Mouse (Mus musculus) cerebellum, adult 8-10 months (tissue): ENCODE results near the gene Pcp4l1.
A peak's percentile ranks its signal among the peaks of the same experiment; 100 is the strongest.

Source experiments
- DNase-seq: peaks from one replicate; pipeline ENCODE4 v3.0.0; 2022

Pcp4l1 gene

DNA sequence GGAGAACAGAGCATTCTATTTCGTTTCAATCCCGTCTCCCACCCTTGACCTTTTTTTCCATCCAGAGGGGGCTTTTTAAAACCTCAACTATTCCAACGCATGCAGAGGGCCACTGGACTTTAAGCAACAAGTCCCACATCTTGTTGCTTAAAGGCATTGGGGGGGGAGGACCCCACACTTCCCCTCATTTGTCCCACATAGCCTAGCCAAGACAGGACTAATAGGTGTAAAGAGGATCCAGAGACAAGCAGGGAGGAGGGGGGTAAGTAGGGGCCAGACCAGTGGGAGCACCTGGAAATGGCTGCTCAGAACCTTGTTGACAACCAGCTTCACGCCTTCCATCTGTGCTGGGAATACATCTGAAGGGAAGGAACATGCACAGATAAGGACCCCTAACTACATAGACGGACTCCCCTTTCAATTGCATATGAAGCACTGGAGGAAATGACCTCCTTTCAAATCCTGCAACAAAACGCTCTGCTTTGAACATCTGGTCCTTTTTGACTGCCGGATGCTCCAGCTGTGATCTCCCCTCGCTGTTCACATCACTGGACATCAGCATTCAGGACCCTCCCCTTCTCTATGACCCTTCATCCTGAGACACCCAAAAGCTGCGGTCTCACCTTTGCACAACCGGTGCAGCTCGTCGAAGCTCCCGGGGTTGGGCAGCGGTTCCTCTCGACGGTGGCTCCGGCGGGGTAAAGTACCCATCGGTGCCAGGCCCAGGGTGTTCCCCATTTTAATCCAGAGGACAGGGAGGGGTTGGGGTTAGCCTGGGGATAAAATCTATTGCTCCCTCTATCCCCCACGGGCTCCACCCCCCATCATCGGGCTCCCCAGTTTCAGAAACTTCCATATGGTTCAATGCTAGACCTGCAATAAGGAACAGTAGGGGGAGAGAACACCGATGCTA is 25.5 kb upstream of the Pcp4l1 start:
- DNase-seq, result no peak

DNA sequence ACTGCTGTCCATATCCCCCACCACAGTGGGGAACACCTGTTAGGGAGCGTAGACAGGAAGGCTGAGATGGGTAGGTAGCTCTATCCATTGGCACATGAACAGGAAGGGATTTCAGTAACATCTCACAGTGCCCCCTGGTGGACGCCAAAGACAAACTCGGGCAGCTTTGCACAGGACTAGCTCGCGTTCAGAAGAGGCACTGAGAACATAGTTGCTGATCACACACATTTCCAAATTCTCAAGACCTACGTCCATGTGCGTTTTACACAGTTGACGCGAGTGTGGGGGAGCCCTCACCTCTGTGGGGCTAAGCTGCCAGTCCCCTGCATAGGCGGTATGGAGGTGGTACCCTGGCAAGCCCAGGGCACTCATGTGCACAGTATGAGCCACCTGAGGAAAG is 24.8 kb upstream of the Pcp4l1 start:
- DNase-seq, result peak; percentile 86

DNA sequence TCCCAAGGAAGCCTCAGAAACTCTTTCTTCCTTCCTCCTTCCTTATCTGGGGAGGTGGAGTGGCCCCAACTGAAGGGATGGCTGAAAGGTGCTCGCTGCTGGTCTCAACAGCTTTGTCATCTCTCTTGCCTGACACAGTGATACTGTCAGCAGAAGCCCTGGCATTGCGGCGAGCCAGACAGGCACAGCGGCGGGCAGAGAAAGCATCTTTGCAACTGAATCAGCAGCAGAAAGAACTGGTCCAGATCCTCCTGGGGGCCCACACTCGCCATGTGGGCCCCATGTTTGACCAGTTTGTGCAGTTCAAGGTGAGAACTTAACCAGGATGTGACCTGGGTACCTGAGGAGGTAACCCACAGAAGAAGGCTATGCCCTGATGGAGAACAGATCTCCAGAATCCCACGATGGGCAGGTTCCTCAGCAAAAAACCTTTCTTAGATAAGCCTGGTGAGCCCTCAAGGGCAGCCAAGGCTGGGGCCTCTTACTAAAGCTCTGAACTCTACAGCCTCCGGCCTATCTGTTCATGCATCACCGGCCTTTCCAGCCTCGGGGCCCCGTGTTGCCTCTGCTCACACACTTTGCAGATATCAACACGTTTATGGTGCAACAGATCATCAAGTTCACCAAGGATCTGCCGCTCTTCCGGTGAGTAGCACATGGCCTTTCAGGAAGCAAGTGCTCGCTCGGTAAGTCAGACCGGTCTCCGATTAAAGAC is 20.3 kb upstream of the Pcp4l1 start:
- no peak for DNase-seq

DNA sequence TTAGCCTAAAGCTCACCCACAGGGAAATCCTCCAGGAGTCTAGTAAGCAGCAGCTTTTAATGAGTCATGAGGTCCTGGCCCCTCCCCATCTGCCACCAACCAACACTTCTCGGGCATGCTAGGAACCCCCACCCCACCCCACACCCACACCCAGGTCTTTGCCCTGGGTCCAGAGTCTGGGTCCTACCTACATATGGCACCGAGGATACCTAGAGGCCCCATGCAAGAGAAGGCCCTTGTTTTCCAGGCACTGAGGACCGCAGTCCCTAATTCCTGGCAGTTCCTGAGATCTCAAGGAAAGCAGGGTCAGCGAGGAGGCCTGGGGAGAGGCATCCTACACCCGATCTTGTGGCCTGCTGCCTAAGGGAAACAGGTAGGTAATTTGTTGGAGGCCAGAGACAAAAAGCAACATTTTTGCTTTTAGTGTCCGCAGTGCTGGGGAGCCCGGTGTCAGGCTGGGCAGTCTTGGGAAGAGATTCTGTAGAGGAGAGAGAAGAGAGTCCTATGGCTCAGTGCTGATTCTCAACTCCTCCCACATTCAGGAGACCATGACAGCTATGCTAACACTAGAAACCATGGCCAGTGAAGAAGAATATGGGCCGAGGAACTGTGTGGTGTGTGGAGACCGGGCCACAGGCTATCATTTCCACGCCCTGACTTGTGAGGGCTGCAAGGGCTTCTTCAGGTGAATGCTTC is 17.9 kb upstream of the Pcp4l1 start, which contains the start of gene Nr1i3:
Nr1i3 (plus strand) TSS at position 170 of the 696 bp plus-strand sequence.
- DNase-seq, result no peak

DNA sequence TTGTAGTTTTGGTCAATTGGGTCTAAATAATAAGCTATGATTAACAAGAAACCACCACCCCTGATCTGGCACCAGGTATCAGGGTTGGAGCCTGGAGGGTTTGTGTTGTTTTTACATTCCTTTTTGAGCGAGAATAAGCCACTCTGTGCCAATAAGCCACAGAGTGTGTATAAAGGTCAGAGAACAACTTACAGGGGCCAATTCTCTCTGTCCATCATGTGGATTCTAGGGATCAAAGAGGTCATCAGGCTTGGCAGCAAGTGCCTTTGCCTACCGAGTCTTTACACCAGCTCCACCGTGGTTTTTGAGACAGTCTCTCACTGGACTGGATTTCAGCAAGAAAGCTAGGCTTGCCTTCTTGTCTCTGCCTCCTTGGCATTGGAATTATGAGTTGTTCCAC is 16.8 kb upstream of the Pcp4l1 start:
- DNase-seq, result no peak

DNA sequence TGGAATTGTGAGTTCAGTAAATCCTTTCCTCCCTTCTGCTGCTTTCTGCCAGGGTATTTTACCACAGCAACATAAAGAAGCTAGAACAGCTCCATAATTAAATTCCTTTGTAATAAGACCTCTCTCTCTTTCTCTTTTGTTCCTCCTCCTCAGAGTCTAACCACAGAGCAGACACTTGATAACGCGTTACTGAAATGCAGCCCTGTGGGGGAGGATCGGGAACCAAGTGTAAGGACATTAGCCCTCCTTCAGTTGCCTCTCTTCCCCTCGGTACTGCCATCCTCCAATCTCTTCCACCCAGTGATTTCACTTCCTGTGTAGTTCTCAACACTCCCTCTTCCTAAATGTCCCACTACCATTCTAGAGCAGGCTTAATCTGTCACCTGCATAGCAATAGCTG is 13.3 kb upstream of the Pcp4l1 start:
- no peak for DNase-seq

DNA sequence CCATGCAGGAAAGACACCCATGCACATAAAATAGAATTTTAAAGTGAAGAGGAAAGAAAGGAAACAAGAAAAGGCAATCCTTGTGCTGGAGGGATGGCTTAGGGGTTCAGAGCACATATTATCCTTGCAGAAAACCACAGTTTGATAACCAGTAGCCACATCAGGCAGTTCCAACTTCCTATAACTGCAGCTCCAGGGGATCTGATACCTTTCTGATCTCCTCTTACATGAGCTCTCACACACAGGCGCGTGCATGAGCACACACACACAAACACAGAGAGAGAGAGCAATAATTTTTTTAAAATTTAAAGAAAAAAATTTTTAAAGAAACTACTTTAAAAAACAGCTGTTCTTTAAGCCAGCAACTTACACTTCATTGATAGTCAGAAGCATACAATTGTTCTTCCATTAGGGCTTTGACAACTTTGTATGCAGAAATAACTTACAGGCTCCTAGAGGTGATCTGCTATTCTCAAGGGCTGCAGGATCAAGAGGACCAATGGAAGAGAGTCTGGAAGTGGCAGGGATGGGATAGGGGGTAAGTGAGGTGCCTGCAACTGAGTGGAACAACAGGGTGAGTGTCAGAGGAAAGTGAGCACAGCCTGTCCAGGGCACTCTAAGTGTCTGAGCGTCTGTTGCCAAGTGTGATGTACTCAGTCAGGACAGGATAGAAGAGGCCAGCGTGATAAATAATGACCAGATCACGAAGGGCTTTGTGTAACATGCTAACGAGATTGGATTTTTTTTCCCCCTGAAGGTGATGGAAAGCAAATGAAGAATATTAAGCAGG is 9.8 kb upstream of the Pcp4l1 start:
- DNase-seq, result no peak

DNA sequence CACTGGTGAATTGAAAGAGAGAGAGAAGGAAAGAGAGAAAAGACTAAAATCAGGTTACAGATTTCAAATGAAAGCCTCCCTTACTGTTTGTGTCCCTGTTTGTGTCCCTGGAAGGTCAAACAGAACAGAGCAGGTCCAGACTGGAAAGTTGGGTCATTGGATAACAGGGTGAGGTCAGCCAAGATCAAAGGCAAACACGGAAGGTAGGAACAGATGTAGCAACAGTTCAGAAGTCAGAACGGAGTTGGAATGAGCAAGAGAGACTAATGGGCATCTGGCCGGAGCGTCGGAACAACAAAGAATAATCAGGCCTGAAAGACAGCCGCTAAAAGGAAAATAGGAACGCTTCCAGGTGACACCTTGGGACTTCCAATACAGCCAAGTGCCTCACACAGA is 8.2 kb upstream of the Pcp4l1 start:
- no peak for DNase-seq

DNA sequence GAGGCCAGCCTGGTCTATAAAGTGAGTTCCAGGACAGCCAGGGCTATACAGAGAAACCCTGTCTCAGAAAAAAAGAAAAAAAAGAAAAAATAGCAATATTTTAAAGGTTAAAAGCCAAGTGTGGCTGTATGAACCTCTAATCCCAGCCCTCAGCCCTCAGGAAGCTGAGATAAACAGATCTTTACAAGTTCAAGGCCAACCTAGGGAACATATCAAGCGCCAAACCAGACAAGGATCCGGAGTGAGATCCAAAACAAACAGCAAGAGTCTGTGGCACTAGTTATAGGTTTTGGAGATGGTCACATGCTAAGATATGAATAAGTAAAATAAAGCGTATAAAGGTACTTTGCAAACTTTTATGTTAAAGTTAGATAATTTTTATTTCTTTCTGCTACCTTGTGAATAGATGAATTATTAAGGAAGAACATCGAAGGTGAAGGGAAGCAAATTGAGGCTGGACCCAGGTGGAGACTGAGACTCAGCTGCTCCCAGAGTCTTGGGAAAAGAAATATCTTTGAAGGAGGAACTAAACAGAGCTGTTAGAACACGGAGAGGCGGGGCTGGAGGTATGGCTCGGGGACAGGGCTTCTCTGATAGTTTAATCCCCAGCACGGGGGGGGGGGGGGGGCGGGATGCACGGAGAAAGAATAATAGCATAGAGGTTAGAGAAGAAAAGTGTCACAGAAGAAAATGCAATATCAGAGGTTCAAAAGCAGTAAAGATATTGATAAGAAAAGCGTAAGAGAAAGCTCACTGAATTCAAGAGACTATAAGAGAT is 7.6 kb upstream of the Pcp4l1 start:
- no peak for DNase-seq

DNA sequence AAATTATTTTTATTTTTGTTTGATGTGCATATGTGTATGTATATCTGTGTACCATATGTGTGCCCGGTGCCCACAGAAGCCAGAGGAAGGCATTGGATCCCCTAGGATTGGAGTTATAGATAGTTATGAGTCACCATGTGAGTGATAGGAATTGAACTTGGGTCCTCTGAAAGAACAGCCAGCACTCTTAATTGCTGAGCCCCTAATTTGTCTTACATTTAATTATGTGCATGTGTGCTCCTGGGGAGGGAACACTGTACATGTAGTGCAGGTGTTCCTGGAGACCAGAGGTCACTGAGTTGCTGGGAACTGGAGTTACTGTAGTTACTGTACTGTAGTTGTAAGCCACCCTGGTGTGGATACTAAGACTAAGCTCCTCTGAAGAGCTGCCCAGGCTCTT is 4.7 kb upstream of the Pcp4l1 start:
- DNase-seq, result no peak

DNA sequence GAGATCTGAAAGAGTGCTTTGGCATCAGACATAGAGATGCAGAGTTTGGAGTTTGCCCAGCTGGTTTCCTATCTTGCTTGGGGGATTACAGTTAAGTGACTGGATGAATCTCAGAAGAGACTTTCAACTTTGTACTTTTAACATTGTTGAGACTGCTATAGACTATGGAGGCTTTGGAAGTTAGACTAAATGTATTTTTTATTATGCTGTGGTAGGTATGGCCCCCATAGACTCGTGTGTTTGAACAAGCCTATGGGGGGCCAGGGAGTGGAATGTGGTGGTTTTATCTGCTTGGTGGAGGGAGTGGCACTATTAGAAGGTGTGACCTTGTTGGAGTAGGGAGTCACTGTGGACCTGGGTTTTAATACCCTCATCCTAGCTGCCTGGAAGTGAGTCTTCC is 3.5 kb upstream of the Pcp4l1 start:
- DNase-seq, result no peak

DNA sequence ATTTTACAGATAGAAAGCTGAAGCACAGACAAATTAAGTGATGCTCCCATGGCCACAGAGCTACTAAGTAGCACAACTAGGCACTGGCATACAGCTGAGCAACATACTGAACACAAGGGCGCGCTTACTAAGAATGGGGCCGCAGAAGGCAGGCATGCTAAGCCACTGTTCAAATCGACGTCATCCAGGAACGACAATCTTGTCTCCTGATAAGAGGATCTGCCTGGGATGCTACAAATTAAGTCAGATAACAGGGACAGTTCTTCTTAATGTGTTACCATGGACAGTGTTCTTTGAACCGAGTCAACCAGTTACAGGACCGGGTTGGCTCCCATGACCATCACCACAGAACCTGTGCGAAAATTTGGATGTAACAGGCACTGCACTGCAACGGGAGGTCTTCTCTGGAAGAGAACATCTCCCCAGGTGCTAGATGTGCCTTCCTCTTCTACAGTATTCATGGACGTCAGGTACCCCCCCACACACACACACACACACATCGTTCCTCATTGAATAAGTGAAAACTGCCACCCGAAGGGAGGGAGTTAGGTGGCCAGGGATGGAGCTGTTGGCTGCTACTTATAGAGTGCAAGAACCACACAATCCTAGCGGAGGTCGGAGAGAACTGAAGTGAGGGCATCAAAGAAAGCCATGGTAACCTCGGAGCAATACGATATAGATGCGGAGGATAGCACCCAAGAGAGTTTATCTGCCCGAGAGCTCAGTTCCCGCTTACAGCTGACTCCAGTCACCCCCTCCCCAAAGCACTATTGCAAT is 834 bp downstream of the Pcp4l1 start:
- no peak for DNase-seq

DNA sequence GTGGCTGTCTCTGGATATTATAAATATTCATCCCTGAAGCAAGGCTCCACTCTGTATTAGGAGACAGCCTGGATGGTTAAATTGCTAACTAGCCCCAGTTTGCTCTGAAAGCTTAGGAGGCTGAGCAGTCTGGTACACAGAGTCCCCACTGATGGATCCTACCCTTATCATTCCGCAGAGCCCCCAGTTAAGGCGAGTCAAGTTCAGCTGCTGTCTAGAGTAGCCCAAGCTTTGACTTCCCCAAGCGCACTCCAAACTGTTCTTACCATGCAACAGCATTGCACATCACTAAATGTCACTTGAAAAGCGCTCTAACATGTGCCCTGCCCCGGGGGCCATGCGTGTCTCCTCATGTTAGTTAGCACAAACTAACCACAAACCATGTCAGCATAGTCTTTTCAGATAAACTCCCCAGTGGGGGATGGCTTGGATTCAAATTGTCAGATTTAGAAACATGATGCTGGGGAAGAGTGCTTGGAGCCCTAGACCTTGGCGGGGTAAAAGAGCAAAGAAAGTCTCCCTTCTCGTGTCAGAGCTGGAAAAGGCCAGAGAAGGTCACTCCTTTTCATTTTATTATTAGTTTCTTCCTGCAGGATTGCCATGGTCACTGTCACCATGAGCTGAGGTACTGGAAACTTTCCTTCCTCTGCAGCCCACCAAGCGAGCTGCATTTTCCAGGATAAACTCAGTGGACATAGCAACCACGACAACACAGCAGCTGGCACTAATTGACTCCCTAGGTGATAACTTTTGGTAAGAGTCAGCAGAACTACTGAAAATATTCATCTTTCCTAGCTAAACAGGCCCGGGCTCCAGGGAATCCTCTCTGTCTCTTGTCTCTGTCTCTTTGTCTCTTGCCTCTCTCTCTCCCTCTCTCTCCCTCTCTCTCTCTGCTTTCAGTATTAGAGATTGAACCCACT is 1.9 kb downstream of the Pcp4l1 start:
- no peak for DNase-seq

DNA sequence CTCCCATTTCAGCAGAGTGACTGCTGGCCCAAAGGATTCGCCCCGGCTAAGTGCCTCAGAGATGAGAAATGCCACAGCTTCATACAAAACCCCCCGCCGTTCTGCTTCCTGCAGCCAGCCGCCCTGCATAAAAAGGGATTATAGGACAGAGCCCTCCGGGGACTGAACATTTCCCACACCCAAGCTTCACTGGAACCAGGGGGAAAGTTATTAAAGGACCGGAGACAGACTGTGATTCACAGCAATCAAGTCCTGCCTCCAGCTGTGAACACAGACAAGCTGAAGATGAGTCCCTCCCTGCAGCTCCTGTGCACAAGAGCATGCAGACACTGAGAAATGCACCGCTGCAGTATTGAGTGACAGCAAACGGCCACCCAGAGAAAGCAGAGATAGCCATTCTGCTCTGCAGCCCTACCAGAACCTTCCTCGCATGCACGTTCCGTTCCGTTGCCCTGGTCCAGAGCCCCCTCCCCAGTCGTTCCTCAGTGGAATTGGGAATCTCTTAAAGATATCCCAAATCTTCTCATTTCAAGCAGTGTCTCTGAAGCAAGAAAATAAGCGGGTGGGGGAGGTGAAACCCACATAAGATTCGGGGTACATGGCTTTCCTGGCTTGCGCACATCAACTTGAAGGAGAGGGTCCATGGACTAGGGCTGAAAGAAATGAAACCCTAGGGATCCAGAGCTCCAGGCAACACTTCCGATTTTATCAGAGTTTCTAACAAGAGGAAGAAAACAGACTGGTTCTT is 2.8 kb downstream of the Pcp4l1 start:
- DNase-seq, result no peak

DNA sequence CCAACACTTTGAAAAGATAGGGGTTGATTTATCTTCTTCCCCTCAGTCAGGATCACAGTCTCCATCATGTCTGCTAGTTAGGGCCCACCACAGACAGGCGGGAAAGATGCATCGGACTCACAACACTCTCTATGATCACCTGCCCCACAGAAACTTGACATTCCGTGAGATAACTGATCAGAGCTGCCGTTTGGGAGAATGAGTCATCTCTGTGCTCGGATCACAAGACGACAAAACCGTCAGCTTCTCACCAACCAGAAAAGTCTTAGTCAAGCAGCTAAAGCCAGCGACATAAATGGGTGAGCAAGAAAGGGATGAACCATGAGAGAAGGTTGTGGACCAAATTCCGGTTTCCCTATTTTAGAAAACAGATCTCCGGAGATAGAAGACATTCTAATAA is 3.8 kb downstream of the Pcp4l1 start:
- no peak for DNase-seq

DNA sequence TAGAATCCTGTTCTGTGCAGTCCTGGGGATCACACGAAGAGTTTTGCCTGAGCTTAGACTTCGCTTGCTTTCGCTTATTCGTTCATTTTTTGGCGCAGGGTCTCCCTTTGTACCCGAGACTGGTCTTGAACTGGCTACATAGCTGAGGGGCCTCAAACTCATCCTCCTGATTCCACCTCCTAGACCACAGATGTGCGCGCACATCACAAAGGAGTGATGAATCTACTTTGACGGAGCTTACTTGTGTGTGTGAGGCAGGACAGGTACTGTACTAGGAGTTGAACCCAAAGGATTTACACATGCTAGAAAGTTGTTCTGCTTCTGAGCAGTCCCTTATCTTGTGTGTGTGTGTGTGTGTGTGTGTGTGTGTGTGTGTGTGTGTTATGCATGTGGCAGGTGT is 5.2 kb downstream of the Pcp4l1 start:
- DNase-seq, result no peak

DNA sequence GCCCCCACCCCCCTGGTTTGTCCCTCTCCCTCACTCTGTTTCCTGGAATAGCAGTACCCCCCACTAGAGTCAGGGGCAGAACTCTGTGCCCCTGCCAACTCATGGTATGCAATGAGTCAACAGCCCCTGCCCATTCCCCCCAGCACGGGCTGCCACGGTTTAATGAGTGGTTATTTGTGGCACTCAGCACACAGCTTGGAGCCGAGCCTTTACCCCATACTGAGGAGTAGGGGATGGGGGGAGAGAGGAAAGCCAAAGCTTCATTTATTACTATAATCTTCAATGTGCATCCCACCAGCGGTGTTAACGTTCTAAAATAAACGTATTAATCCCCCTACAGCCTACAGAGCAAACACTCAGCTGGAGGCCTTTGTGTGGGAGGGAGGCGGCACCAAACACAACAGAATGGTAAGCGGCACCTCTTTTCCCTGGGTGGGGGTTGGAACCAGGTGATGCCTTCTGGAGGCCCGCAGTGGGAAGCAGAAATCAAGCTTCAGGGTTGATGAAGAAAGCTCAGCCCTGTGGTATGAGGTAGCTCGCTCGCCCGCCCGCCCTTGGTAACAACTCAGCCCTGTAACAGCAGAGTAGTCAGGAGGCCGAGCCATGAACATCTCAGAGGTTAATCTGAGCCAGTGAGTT is 6.5 kb downstream of the Pcp4l1 start:
- DNase-seq, result no peak

DNA sequence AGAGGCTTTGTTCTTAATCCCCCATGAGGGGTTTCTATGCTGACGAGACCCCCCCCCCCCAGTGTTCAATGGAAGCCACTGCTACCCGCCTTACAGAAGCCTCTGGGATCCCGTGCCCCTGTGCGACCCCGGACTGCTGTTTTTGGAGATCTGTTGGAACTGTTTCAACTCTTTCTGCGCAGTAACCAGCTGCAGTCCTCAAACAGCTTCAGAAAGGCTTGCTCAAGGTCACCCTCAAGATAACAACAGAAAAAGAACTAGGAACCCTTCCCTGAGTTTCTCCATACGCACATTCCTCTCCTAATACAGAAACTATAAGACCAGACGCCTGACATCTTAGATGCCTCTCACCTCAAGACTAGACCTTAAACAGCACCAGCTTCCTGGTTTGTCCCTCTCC is 7.0 kb downstream of the Pcp4l1 start:
- no peak for DNase-seq
